Mouse (Mus musculus) forebrain, embryonic 14.5 days (tissue): Measurements from ENCODE around the gene Nfatc3. TPM values are rescaled to one million over a fixed set of nuclear protein-coding genes. Genes with fewer than 3 reads are reported as not detected.

Experiments
- ATAC-seq: fragments of 200-750 bp; cut with Nextera tagmentation; 2 replicates; pipeline ENCODE4 v1.8.0; 2017; ENCODE audit warnings: mild to moderate bottlenecking, moderate library complexity
- DNase-seq: peaks from one replicate; pipeline ENCODE4 v3.0.0-alpha.2; 2015; ENCODE audit warnings: low spot score
- H3K27ac ChIP-seq: fragments of 300-500 bp; sonication (generic); 2 replicates; pipeline ENCODE4 v1.5.1; 2014; ENCODE audit warnings: low read depth, mild to moderate bottlenecking, control low read depth, low read length, moderate library complexity
- H3K27me3 ChIP-seq: fragments of 300-500 bp; sonication (generic); replicated peaks from 2 replicates; pipeline ENCODE4 v1.6.1; 2014; ENCODE audit warnings: low read length, control low read depth, mixed read lengths; ENCODE audit not compliant: control insufficient read depth, insufficient read depth
- H3K36me3 ChIP-seq: fragments of 300-500 bp; sonication (generic); 2 replicates; pipeline ENCODE4 v1.6.1; 2014; ENCODE audit warnings: low read length, control low read depth; ENCODE audit not compliant: control insufficient read depth, insufficient read depth
- H3K4me1 ChIP-seq: fragments of 300-500 bp; sonication (generic); 2 replicates; pipeline ENCODE4 v1.6.1; 2014; ENCODE audit warnings: antibody characterized with exemption, low read length, control low read depth; ENCODE audit not compliant: control insufficient read depth, insufficient read depth
- H3K4me2 ChIP-seq: fragments of 300-500 bp; sonication (generic); 2 replicates; pipeline ENCODE4 v1.6.1; 2014; ENCODE audit warnings: mild to moderate bottlenecking, control low read depth, low read length
- H3K4me3 ChIP-seq: fragments of 300-500 bp; sonication (generic); 2 replicates; pipeline ENCODE4 v1.5.1; 2014; ENCODE audit warnings: low read depth, low read length, control low read depth
- H3K9ac ChIP-seq: fragments of 300-500 bp; sonication (generic); 2 replicates; pipeline ENCODE4 v1.6.1; 2014; ENCODE audit warnings: mild to moderate bottlenecking, low read length, control low read depth, moderate library complexity
- H3K9me3 ChIP-seq: fragments of 300-500 bp; sonication (generic); replicated peaks from 2 replicates; pipeline ENCODE4 v1.6.1; 2016; ENCODE audit warnings: low read length, control low read depth, mixed read lengths; ENCODE audit not compliant: control insufficient read depth
- WGBS: fragments of 180-500 bp; shearing (Covaris S2); extraction: QIAGEN DNeasy Blood & Tissue Kit; methylation state at CpG from one replicate; pipeline ENCODE4 v1.1.7; 2014; 5-methylcytosine and 5-hydroxymethylcytosine counted together
- polyA plus RNA-seq: library from polyadenylated mRNA; unstranded; fragments of >200 nt; fragmentation: Nextera tagmentation; extraction: Ambion mirVana; gene quantifications from 2 replicates; pipeline ENCODE4 v1.2.1, GENCODE M21; 2014

The Nfatc3 gene
- polyA plus RNA-seq, 1 experiment from 2014 or later: 2.6 TPM

GRCm38 (mm10) chr8:106133526-106133925 lies 74.9 kb downstream of the Nfatc3 start:
- H3K4me3 ChIP-seq: no peak overlapping the region
- no peak overlapping the region for H3K27ac ChIP-seq
- no peak overlapping the region for H3K4me2 ChIP-seq
- peaks cover 42% of the 10 kb centered on the region for H3K27me3 ChIP-seq
- peaks cover 41% of the 10 kb centered on the region for H3K36me3 ChIP-seq
- 74% methylated on average over 13 of the region's 13 CpGs for WGBS
- no peak for DNase-seq
- H3K9ac ChIP-seq: no peak overlapping the region
- no peak for ATAC-seq
- H3K4me1 ChIP-seq: peaks cover 11% of the 10 kb centered on the region
- H3K9me3 ChIP-seq: no peaks in the 10 kb centered on the region

- Histone ChIP-seq H3K9ac (no peak overlapping the region), H3K27me3 (peaks cover 46% of the 10 kb centered on the region), H3K9me3 (no peaks in the 10 kb centered on the region), H3K4me2 (no peak overlapping the region), H3K27ac (no peak overlapping the region), H3K36me3 (peaks cover 37% of the 10 kb centered on the region), H3K4me3 (no peak overlapping the region), H3K4me1 (peaks cover 11% of the 10 kb centered on the region)
- 86% methylated on average over 6 of the region's 6 CpGs for WGBS
- DNase-seq (no peak), ATAC-seq (no peak)
Measured at GRCm38 (mm10) chr8:106133946-106134345, 75.3 kb downstream of the Nfatc3 start.

- 23% methylated on average over 14 of the region's 14 CpGs for WGBS
- Histone ChIP-seq H3K36me3 (peaks cover 28% of the 10 kb centered on the region), H3K27me3 (peaks cover 54% of the 10 kb centered on the region), H3K4me2 (no peak overlapping the region), H3K9me3 (no peaks in the 10 kb centered on the region), H3K4me1 (peaks cover 11% of the 10 kb centered on the region), H3K4me3 (no peak overlapping the region), H3K27ac (no peak overlapping the region), H3K9ac (no peak overlapping the region)
- DNase-seq (no peak), ATAC-seq (no peak)
Measured at GRCm38 (mm10) chr8:106134751-106135571, 76.3 kb downstream of the Nfatc3 start.

GRCm38 (mm10) chr8:106135672-106136071 lies 77.0 kb downstream of the Nfatc3 start:
- H3K4me1 ChIP-seq: peaks cover 11% of the 10 kb centered on the region
- no peaks in the 10 kb centered on the region for H3K9me3 ChIP-seq
- peak overlapping the region; percentile 56; the same call in 1 of the 2 replicates for H3K4me2 ChIP-seq
- ATAC-seq (no peak), DNase-seq (no peak)
- H3K36me3 ChIP-seq: peaks cover 21% of the 10 kb centered on the region
- WGBS: 5% methylated on average over 19 of the region's 19 CpGs
- H3K9ac ChIP-seq: no peak overlapping the region
- no peak overlapping the region for H3K27ac ChIP-seq
- H3K27me3 ChIP-seq: peaks cover 54% of the 10 kb centered on the region
- peak overlapping the region; percentile 38; the same call in 1 of the 2 replicates for H3K4me3 ChIP-seq

GRCm38 (mm10) chr8:106136156-106137130 lies 77.8 kb downstream of the Nfatc3 start, which contains the start of gene Esrp2:
Gene Esrp2 (minus strand): TSS chr8:106136974.
- Histone ChIP-seq H3K4me2 (peak within 1 kb of the TSS; percentile 60), H3K4me3 (peak within 1 kb of the TSS; percentile 38), H3K9ac (peak within 1 kb of the TSS; percentile 48), H3K36me3 (peaks cover 13% of the 10 kb centered on the region), H3K27ac (no peak within 1 kb of the TSS), H3K4me1 (peaks cover 11% of the 10 kb centered on the region), H3K9me3 (no peaks in the 10 kb centered on the region), H3K27me3 (peaks cover 54% of the 10 kb centered on the region)
- ATAC-seq (peak; percentile 15; the same call in 1 of the 2 replicates), DNase-seq (no peak)
- WGBS: 1% methylated on average over 80 of the region's 86 CpGs

GRCm38 (mm10) chr8:106137218-106137905 lies 78.7 kb downstream of the Nfatc3 start:
- H3K4me3 ChIP-seq: peak overlapping the region; percentile 38
- DNase-seq: no peak
- WGBS: 4% methylated on average over 22 of the region's 22 CpGs

GRCm38 (mm10) chr8:106137906-106138477 lies 79.4 kb downstream of the Nfatc3 start:
- Histone ChIP-seq H3K9me3 (no peaks in the 10 kb centered on the region), H3K9ac (peak overlapping the region; percentile 48), H3K27ac (no peak overlapping the region), H3K36me3 (no peaks in the 10 kb centered on the region), H3K27me3 (peaks cover 54% of the 10 kb centered on the region), H3K4me1 (peaks cover 11% of the 10 kb centered on the region), H3K4me2 (peak overlapping the region; percentile 60), H3K4me3 (peak overlapping the region; percentile 38)
- peak; percentile 54; the same call in 1 of the 2 replicates for ATAC-seq
- under 1% methylated on average over 24 of the region's 24 CpGs for WGBS
- peak; percentile 53 for DNase-seq

More at GRCm38 (mm10) chr8:106137218-106137905, 78.7 kb downstream of the Nfatc3 start:
- no peak overlapping the region for H3K27ac ChIP-seq
- no peaks in the 10 kb centered on the region for H3K9me3 ChIP-seq
- H3K27me3 ChIP-seq: peaks cover 54% of the 10 kb centered on the region
- H3K4me2 ChIP-seq: peak overlapping the region; percentile 60
- peaks cover 4% of the 10 kb centered on the region for H3K36me3 ChIP-seq
- no peak for ATAC-seq
- H3K4me1 ChIP-seq: peaks cover 11% of the 10 kb centered on the region
- peak overlapping the region; percentile 48; the same call in 1 of the 2 replicates for H3K9ac ChIP-seq

GRCm38 (mm10) chr8:106138616-106139015 lies 80.0 kb downstream of the Nfatc3 start:
- ATAC-seq: no peak
- H3K9me3 ChIP-seq: no peaks in the 10 kb centered on the region
- H3K27me3 ChIP-seq: peaks cover 54% of the 10 kb centered on the region
- H3K9ac ChIP-seq: peak overlapping the region; percentile 48; the same call in 1 of the 2 replicates
- DNase-seq: no peak
- H3K4me1 ChIP-seq: peaks cover 11% of the 10 kb centered on the region
- no peak overlapping the region for H3K27ac ChIP-seq
- WGBS: 23% methylated on average over 7 of the region's 7 CpGs
- peak overlapping the region; percentile 60 for H3K4me2 ChIP-seq
- H3K36me3 ChIP-seq: no peaks in the 10 kb centered on the region
- peak overlapping the region; percentile 38 for H3K4me3 ChIP-seq
